Mouse (Mus musculus) left cerebral cortex, adult 11 months (tissue): ENCODE results near the gene Dmbt1.
"Not testable (repeated sequence)": the region's sequence is repeated elsewhere in the genome, so short reads cannot be mapped to it uniquely, and the experiment has no call there.

Experiments
- DNase-seq: peaks from one replicate; pipeline ENCODE4 v3.0.0; 2022; ENCODE audit warnings: low spot score

The Dmbt1 gene

DNA sequence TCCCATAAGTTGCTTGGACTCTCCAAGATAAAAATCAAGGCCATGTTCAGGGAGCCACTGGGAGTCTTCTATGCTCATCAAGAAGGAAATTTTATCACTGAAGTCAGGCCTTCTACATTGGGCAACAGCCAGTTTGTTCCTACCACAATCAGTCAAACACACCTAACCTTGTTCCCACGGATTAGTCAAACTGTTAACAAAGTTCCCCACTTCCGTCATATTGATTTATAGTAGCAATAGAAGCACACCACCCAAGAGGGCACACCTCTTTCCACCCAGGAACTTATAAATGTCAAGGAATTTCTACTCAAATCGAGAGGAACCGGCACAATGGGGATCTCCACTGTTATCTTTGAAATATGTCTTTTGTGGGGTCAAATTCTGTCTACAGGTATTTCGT, at the start of gene Dmbt1:
TSS of gene Dmbt1 (plus strand) at position 299 of the 400 bp plus-strand sequence.
- DNase-seq, result no peak

DNA sequence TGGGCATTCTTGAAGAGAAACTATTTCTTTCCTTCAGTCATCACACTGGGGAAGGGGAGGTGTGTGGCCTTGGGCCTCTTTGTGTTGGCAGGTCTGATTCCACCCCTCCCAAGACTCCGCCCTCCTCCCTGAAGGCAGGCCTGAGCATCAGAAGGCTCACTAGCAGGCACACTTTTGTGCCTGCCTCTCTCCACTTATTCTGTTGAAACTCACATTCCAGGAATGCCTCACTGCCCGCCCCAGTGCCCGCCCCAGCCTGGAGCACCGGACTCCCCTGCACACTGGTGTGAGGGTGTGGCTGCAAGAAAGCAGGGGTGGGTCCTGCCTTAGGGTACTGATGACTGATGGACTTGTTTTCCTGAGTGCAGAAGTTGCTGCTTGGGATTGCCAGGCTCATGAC, 49.5 kb upstream of the Dmbt1 start:
- no peak for DNase-seq

DNA sequence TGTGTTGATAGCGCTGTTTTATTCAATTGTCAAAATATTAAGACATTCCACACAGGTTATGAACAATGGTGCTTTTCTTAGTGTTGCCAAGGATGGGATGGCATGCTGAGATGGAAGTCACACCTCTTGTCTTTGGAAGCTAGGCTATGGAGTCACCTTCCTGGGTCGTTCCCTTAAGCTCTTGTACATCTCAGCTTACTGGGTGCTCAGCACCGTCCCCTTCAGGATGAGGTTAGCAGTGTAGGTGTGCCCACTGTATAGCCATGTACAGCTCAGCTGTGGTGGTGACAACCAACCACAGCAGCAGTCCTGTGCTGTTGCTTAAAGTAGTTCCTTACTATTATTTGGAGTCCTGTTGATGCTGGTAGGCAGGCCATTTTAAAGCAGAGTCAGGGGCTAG, 49.0 kb upstream of the Dmbt1 start:
- no peak for DNase-seq

DNA sequence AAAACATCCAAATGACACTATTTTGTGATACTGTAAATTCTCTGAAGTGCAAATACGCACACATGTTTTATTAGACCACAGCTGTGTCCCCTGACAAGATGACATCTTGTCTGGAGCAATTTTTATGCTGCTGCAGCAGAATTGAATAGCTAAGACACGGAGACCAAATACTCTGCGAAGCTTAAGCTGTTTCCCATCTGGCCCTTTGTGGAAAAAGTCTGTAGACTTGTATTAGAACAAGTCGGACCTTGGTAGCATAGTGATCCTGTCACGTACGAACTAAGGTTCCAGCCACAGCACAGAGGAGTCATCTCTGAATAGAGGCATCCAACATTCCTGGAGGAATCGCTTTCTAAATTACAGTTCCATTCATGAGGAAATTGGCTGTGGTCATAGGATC, 47.6 kb upstream of the Dmbt1 start:
- no peak for DNase-seq

DNA sequence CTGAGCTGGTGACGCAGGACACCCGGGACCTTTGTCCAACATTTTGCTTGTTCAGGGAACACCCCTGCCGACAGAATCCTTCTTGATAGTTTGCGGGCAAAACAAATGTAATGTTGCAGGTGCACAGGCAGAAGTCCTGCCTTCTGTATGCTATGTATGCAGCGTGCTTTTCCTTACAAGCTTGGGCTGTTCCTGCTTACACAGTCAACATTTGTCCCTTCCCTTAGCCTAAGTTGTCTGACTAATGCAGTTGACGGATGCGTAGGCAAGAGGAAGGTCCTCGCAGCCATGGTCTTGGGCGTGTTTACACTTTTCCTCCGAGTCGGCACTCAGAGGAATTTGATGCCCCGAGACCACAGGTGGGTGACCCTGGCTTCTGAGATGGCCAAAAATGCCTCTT, 46.7 kb upstream of the Dmbt1 start:
- DNase-seq, result no peak

DNA sequence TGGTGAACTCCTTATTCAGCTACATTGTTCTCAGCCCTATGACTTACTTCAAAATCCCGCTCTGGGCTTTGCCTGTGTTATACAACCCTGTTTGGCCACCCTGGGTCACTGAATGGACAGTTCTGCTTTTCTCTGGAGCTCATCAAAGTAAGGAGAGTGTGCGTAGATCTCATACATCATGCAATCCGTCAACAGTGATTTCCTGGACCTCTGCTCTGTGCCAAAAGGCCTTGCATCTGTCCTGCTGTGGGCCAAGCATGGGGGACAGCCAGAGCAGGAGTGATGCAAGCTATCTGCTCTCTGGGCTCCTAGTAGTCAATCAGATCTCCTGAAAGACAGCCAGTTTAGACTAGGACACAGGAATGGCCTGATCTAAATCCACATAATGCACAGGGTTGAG, 46.1 kb upstream of the Dmbt1 start:
- DNase-seq, result no peak

DNA sequence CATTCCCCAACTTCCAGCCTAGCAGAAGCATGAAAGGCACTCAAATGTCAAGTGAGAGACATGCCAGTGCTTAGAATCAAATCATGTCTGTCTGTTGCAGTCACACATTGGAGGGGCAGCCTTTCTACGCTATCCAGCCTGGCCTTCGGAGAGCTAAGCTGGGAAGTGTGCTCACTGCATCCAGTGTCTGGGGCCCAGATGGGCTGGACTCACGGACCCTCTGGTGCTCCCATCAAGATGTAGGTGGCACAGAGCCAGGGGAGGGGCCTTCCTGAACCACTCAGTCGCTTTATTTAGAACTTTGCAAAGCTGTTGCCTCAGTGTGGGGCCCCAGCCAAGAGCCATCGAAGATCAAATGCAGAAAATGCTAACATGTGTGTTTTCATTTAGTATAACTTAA, 43.7 kb upstream of the Dmbt1 start:
- DNase-seq, result no peak

DNA sequence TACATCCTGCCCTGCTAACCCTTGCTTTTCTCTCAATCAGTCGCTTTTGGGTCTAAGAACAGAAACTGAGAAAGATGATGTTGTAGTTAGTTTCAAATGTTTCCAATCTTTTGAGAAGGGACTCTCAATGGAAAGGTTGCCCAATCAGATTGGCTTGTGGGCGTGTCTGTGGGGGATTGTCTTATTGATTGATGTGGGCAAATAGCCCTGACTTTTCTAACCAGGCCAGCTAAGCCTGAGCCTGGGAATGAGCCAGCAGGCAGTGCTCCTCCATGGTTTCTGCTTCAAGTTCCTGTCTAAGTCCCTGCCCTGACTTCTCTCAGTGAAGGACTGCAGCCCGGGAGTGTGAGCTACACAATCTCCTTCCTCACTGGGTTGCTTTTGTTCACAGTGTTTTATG, 42.5 kb upstream of the Dmbt1 start:
- DNase-seq, result no peak

DNA sequence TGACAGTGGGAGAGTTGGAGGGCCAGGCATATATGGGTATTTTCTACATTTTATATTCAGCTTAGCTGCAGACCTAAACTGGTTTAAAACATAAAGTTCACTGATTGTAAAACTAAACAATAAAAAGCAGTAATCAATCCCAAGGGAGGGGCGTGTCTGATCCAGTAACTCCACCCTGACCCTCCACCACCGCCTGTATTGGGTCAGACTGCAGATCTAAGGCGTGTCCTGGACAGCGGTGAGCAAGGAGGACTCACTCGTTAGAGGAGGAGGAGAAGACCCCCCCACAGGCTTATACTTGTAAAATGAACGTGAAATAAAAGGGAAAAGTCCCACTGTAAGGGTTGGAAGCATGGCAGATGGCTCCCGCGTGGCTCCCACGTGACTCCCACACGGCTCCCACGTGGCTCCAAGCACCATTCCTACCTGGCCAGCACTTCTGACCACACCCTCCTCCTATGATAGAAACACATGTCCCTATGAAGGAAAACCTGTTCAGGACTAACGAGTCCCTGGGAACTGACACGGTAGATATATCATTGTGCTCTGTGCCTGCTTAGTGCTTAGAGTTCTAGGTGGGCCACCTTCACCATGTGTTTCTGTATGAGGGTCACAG, 40.6 kb upstream of the Dmbt1 start:
- no peak for DNase-seq

DNA sequence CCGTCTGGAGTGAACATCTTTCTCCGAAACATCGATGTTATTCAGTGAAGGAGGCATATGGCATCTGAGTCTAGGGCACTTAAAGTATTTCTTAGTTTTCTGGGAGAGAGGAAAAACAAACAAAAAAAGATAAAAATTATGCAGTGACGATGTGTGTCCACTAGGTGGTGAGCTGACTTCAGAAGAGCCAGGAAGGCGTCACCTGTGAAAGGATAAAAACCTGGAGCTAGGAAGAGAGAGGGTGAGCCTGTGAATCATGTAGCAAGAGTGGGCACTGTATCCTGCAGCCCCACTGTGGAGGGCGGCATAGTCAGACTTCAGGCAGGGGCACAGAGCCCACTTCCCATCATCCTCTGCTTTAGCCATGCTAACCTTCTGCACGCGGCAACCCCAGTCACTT, 37.9 kb upstream of the Dmbt1 start:
- no peak for DNase-seq

DNA sequence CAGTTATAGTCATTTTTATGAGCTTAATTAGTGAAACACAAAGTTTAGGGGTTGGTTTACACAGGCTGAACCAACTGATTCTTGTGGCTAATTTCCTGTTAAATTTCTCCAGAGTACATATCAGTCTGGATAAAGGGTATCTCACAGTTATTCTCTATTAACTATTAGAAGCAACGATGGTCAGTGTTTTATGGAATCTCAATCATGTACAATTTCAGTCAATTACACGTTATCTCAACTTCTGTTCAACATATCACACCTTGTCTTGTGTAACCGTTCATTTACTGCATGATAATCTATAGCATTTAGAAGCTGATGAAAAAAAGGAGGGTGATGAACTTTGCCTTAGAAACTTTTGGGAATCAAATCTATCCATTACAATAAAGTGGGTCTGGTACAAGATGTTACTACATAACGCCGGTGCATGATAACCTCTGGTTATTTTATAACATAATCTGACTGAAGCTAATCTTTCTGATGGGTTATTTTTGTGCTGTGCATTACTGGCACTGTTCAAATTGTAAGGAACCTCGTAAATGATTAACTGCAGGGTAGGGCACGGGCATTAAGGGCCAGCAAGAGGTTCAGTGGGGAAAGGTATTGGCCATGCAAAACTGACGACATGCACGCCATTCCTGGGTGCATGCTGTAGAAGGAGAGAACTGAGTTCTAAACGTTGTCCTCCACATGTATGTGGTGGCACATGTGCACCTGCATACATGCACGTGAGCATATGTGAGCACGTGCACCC, 29.7 kb upstream of the Dmbt1 start:
- no peak for DNase-seq

DNA sequence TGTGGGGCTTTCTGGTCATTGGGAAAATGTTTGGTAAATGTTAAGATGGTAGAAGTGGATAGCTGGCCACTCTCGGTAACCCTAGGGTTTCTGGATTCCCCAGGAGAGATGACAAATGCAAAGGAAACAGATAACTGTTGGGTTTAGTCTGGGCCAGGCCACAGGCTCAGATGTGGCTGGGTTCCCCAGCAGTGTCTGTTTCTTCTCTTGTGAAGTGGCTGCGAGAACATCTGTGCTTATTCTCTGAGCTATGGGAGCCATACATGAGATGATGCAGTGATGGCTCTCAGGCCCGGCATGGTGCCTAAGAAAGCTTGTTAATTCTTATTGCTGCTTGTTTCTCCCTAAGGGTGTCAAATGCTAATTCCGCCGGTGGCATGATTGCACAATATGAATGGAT, 27.8 kb upstream of the Dmbt1 start:
- no peak for DNase-seq

DNA sequence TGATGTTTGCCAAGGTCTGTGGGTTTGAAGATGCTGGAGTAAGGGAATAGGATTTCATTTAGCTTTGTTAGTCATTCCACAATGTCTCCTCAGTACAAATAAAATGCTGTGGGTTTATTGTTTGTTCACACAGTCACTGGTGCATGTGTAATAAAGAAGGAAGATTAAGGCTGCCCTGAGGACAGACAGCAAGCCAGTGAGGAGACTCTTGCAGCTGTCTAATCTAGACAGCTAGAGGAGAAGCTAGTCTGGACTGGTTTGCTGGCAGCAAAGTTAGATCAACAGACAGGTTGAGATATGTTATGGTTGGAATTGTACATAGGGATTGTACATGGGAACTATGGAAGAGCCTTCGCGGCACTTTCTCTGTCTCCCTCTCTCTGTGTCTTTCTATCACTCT, 24.6 kb upstream of the Dmbt1 start:
- DNase-seq, result no peak

DNA sequence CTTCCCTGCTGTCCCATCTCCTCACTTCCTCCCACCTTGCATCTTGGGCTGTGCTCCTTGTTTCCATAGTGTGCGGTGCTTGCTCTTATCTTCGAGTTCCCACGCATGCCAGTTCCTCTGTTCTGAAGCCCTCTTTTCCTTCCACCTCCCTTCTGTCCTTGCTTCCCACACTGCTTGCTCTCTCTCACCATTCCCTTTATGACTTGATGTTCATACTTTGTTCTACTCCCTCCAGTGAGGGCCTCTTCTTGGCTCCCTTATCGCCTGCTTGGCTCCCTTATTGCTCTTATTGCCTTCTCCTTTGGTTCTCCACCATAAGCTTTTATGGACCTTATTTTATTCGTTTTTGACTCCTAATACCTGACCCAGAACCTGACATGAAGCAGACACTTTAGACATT, 22.7 kb upstream of the Dmbt1 start:
- no peak for DNase-seq

DNA sequence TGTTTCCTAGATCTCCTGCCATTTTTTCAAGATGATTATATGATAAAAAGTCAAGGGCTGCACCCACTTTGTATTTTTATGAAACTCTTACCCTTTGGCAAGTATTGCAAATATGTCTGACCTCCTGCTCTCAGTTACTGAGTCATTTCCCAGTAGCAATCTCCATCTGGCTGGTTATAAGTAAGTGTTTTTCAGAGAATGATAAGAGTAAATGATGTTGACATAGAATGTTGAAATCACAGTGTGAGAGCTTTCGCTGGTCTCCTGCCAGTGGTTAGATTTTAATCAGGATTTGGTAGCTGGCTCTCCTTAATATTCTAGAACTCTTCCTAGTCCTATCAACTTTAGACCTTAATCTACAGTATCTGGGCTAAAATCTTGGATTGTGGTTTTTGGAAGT, 20.0 kb upstream of the Dmbt1 start:
- no peak for DNase-seq

DNA sequence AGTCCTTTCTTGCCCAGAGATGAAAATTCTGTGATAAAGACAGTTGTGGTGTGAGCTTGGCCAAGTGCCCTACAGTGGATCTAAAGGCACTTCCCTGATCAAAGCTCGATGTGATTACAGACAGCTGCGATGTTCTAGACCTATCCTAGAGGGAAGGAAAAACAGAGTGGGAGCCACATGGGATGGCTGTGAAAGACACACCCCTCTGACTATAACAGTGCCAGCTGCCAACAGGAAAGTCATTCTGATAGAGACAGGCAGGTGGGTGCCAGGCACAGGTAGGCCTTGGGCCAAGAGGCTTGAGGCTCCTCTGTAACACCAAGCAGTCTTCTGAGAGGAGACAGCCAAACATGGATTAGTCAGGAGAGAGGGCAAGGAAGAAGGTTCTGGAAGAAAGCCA, 12.7 kb upstream of the Dmbt1 start:
- DNase-seq, result no peak

DNA sequence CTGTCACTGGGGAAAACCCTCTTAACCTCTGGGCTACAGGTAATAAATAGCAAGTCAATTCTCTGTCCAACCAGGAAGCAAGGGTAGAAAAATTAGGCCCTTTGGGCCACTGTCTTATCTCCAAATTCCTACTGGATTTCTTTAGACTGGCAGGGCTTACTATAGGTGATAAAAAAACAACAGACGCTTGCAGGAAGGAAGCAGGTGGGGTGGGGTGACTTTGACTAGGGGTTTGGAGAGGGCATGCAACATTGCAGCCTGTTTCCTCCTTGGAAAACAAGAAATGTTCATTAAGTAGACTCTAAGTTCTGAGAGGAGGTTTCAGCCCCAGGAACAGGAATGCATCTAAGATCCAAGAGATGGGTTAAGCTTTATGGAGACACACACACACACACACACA, 7.0 kb upstream of the Dmbt1 start:
- no peak for DNase-seq

DNA sequence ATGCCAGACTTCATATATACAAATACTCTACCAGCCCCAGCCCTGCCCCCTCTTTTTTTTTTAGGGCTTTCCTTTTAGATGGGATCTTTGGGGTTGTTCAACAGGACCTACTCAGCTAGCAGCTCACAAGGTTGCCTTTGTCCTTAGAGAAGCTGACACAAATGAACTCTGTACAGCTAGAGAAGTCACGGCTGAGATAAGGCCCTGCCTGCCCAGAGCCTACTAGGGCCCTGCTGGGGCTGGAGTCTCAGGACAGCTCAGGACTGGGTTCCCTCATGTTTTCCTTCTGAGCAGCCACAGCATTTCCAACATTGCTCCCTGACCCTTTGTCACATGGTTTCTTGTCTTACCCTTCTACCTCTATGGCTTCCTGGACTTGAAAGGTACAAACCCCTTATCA, 4.3 kb upstream of the Dmbt1 start:
- no peak for DNase-seq

DNA sequence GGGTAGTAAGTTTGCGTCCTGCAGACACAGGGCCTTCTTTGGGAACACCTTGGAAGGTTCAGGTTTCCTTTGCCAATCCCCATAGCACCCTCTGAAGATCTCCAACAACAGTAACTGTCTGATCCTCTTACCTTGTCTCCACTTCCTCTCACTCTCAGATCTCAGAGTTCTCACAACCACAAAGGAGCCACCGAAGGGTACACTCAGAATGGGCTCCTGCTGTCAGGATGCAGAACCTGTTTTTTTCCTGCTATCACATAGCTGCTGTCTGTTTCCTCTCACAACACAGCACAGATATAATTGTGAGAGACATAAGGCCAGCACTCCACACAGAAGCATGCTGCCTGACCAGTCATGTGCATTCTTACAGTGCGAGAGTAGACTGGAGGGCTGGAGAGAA, 4.5 kb downstream of the Dmbt1 start:
- DNase-seq, result no peak

DNA sequence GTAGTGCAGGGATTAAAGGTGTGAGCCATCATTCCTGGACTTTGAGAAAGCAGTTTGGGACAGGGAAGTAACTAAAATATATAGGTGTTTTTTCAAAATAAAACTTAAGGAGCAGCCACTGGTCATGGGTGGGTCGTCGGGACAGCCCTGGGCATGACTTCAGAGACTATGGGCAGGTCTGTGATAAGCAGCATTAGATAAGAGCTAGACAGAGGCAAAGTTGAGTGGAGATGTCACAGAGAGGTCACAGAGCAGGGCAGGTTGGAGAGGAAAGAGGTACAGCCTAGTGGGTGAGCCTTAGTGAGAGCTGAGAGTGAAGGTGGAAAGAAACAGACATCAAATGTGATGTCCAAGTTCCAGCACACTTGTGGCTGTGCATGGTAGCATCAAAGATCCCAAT, 5.2 kb downstream of the Dmbt1 start:
- DNase-seq, result no peak

DNA sequence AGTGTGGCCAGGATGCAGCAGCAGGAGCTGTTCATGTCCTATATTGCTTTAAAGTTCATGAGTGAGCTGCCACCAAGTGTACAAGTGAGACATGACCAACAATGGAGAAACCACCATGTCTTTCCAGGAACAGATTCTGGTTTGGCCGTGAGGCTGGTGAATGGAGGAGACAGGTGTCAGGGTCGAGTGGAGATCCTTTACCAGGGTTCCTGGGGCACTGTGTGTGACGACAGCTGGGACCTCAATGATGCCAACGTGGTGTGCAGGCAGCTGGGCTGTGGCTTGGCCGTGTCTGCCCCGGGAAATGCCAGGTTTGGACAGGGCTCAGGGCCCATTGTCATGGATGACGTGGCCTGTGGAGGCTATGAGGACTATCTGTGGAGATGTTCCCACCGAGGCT, 8.9 kb downstream of the Dmbt1 start:
- DNase-seq, result not testable (repeated sequence)

DNA sequence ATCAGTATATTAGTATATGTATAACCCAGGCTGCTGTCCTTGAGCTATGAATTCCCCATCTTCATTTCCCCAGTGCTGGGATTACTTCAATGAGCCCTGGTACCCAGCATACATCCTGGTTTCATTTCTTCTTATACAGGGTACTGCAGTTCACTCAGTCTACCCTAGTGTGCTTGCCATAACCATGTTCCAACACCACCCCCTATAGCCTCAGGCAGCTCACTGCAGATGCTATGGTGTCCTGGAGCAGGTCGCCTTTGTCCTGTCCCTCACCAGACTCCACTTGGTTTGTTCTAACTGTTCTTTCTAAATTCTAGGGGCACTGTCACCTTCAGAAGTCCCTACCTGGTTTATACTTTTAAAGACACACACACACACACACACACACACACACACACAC, 10.8 kb downstream of the Dmbt1 start:
- DNase-seq, result no peak

DNA sequence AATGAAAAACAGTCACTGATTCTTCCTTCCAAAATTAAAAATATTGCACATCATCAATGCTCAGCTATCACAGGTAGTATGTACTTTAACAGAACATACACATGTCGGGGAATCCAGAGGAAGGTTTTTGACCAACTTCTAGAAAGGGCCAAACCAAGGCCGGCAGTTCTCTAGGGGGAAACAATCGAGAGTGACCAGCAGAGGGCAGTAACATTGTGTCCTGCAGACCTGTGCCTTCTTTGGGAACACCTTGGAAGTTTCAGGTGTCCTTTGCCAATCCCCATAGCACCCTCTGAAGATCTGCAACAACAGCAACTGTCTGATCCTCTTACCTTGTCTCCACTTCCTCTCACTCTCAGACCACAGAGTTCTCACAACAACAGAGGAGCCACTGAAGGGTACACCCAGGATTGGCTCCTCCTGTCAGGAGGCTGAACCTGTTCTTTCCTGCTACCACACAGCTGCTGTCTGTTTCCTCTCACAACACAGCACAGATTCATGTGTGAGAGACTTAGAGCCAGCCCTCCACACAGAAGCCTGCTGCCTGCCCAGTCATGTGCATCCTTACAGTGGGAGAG, 13.5 kb downstream of the Dmbt1 start:
- not testable (repeated sequence) for DNase-seq

DNA sequence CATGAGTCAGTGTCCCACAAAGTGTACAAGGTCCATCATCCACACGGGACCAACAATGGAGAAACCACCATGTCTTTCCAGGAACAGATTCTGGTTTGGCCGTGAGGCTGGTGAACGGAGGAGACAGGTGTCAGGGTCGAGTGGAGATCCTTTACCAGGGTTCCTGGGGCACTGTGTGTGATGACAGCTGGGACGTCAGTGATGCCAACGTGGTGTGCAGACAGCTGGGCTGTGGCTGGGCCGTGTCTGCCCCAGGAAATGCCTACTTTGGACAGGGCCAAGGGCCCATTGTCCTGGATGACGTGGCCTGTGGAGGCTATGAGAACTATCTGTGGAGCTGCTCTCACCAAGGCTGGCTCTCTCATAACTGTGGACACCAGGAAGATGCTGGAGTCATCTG, 18.0 kb downstream of the Dmbt1 start:
- not testable (repeated sequence) for DNase-seq
